22 mouse cellular contexts compared by ENCODE assay signal in genomic region chr2:38065914-38066313, GRCm38 (mm10).
DNase-seq lines count a peak whose midpoint lies in the region; ATAC-seq and TF ChIP-seq lines count a peak whose summit lies in the region.
"Had no signal": no experiment of that assay in that cellular context is flagged by ENCODE, and none has a peak within 500 bp of the region (broad histone marks: within the 10 kb centered on the region; RNA-seq: fewer than 3 reads in every experiment).

No protein-coding gene starts in this region.

- no peak for TF ChIP-seq CTCF in stomach, postnatal 0 days (IDR thresholded peaks at IDR 0.05; ENCODE audit: low read depth)

- H3K36me3 ChIP-seq in intestine, embryonic 15.5 days, result no peaks in the 10 kb centered on the region
- H3K36me3 ChIP-seq in stomach, postnatal 0 days (ENCODE audit: control insufficient read depth, insufficient read depth, low read length), result no peaks in the 10 kb centered on the region
- H3K36me3 ChIP-seq in heart, embryonic 12.5 days, result no peaks in the 10 kb centered on the region
- H3K36me3 ChIP-seq: embryonic facial prominence, embryonic 13.5 days; forebrain, embryonic 12.5 days; hindbrain, embryonic 15.5 days had no signal

- no peak overlapping the region for H3K9ac ChIP-seq in intestine, embryonic 15.5 days
- H3K9ac ChIP-seq in stomach, postnatal 0 days (ENCODE audit: low read length), result no peak overlapping the region
- H3K9ac ChIP-seq in heart, embryonic 12.5 days, result no peak overlapping the region
- H3K9ac ChIP-seq: embryonic facial prominence, embryonic 13.5 days; forebrain, embryonic 12.5 days; hindbrain, embryonic 15.5 days had no signal

- no peak for TF ChIP-seq EP300 in stomach, postnatal 0 days (optimal IDR thresholded peaks at IDR 0.05)

- no peak for DNase-seq in stomach, postnatal 0 days (ENCODE audit: low spot score)
- no peak for DNase-seq in spleen, postnatal 14 days (ENCODE audit: low spot score in 2 of 2)
- DNase-seq in natural killer cell, adult 2 months (ENCODE audit: low spot score in 2 of 2), result no peak
- DNase-seq: adrenal gland, postnatal 10 days; B cell, adult 2 months; cerebellum, adult 11 months; cerebellum, adult 8-10 months; cerebellum, postnatal 14 days; gastrocnemius, postnatal 10 days; heart, adult 2 months; heart, postnatal 36 days had no signal

- H3K4me1 ChIP-seq in intestine, embryonic 15.5 days (replicated peaks), result peaks cover 4% of the 10 kb centered on the region; the same call in 1 of the 2 replicates
- no peaks in the 10 kb centered on the region for H3K4me1 ChIP-seq in stomach, postnatal 0 days (replicated peaks; ENCODE audit: control insufficient read depth, insufficient read depth)
- peaks cover 15% of the 10 kb centered on the region for H3K4me1 ChIP-seq in heart, embryonic 12.5 days (replicated peaks)
- H3K4me1 ChIP-seq: hindbrain, embryonic 15.5 days had no signal

- H3K9me3 ChIP-seq in intestine, embryonic 15.5 days, result no peaks in the 10 kb centered on the region
- no peaks in the 10 kb centered on the region for H3K9me3 ChIP-seq in stomach, postnatal 0 days (ENCODE audit: control insufficient read depth, low read length)
- no peaks in the 10 kb centered on the region for H3K9me3 ChIP-seq in heart, embryonic 12.5 days (replicated peaks)
- H3K9me3 ChIP-seq: embryonic facial prominence, embryonic 13.5 days; forebrain, embryonic 12.5 days; G1E; hindbrain, embryonic 15.5 days had no signal

- no peak overlapping the region for H3K27ac ChIP-seq in intestine, embryonic 15.5 days
- H3K27ac ChIP-seq in stomach, postnatal 0 days (replicated peaks), result no peak overlapping the region
- H3K27ac ChIP-seq in heart, embryonic 12.5 days (ENCODE audit: poor library complexity, severe bottlenecking), result no peak overlapping the region
- H3K27ac ChIP-seq: embryonic facial prominence, embryonic 13.5 days; forebrain, embryonic 12.5 days; heart, adult 2 months; hindbrain, embryonic 15.5 days had no signal

- no peak overlapping the region for H3K4me2 ChIP-seq in intestine, embryonic 15.5 days (replicated peaks)
- H3K4me2 ChIP-seq in stomach, postnatal 0 days (replicated peaks; ENCODE audit: low read depth), result no peak overlapping the region
- H3K4me2 ChIP-seq in heart, embryonic 12.5 days, result no peak overlapping the region
- H3K4me2 ChIP-seq: embryonic facial prominence, embryonic 13.5 days; forebrain, embryonic 12.5 days; heart, embryonic 11.5 days; hindbrain, embryonic 15.5 days had no signal

- peak; percentile 87 for ATAC-seq in granulocyte monocyte progenitor cell, adult 5-6 weeks (replicated peaks; ENCODE audit: poor library complexity, severe bottlenecking)
- ATAC-seq in intestine, embryonic 15.5 days, result peak; percentile 95
- peak; percentile 38; the same call in 1 of the 2 replicates for ATAC-seq in megakaryocyte, adult 5-6 weeks (ENCODE audit: poor library complexity, severe bottlenecking)
- peak; percentile 54 for ATAC-seq in stomach, postnatal 0 days (ENCODE audit: low FRiP score, low TSS enrichment)
- no peak for ATAC-seq in heart, embryonic 12.5 days (ENCODE audit: insufficient number of reproducible peaks, low FRiP score)
- ATAC-seq: CD4-positive, CD25-positive, alpha-beta regulatory T cell, adult 4 months; forebrain, embryonic 16.5 days had no signal

- no peak overlapping the region for H3K4me3 ChIP-seq in intestine, embryonic 15.5 days (replicated peaks)
- H3K4me3 ChIP-seq in stomach, postnatal 0 days (ENCODE audit: low read depth, low read length), result no peak overlapping the region
- H3K4me3 ChIP-seq in heart, embryonic 12.5 days, result no peak overlapping the region
- H3K4me3 ChIP-seq: embryonic facial prominence, embryonic 13.5 days; forebrain, embryonic 12.5 days; heart, adult 2 months; hindbrain, embryonic 15.5 days had no signal

- WGBS in intestine, embryonic 15.5 days, result 50% methylated on average over 1 of the region's 1 CpGs
- 56% methylated on average over 1 of the region's 1 CpGs for WGBS in stomach, postnatal 0 days
- 68% methylated on average over 1 of the region's 1 CpGs for WGBS in heart, embryonic 12.5 days

- H3K27me3 ChIP-seq in intestine, embryonic 15.5 days (replicated peaks), result no peaks in the 10 kb centered on the region
- H3K27me3 ChIP-seq in stomach, postnatal 0 days (ENCODE audit: control insufficient read depth, insufficient read depth, low read length), result no peaks in the 10 kb centered on the region
- H3K27me3 ChIP-seq in heart, embryonic 12.5 days (replicated peaks), result no peaks in the 10 kb centered on the region
- H3K27me3 ChIP-seq: embryonic facial prominence, embryonic 13.5 days; forebrain, embryonic 12.5 days; hindbrain, embryonic 15.5 days had no signal
